Comparison of ENCODE assay signal across 18 mouse cellular contexts in the genomic region with DNA sequence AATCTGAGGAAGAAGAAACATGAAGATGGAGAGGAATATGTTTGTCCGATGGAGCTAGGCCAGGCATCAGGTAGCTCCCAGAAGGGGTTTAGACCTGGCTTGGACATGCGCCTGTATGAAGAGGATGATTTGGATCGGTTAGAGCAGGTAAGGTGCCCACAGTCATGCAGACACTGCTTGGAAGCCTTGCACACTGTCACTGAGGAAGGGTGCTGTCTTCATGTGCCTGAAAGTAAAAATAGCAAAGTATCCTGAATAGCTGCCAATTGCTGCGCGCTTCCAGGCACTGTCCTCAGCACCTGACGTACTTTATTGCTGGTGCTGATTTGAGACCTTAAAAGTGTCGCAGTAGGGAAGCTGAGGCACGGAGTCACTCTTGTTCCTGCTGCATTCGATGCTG. TPM values are rescaled to one million over a fixed set of nuclear protein-coding genes. Genes with fewer than 3 reads are reported as not detected.
A peak's percentile ranks its signal among the peaks of the same experiment; 100 is the strongest.
DNase-seq lines count a peak whose midpoint lies in the region; ATAC-seq and TF ChIP-seq lines count a peak whose summit lies in the region.
"Had no signal": no experiment of that assay in that cellular context is flagged by ENCODE, and none has a peak within 500 bp of the region (broad histone marks: within the 10 kb centered on the region; RNA-seq: fewer than 3 reads in every experiment).

No protein-coding gene starts in this region.

- H3K9ac ChIP-seq in heart, adult 2 months (ENCODE audit: low read depth, low read length), result no peak overlapping the region
- no peak overlapping the region for H3K9ac ChIP-seq in heart, embryonic 11.5 days (ENCODE audit: low read depth, low read length)
- no peak overlapping the region for H3K9ac ChIP-seq in heart, postnatal 0 days (replicated peaks; ENCODE audit: low read depth, low read length)
- H3K9ac ChIP-seq: forebrain, embryonic 12.5 days; heart, embryonic 15.5 days; hindbrain, embryonic 14.5 days; limb, embryonic 13.5 days; liver, embryonic 15.5 days had no signal

- H3K4me2 ChIP-seq in heart, embryonic 11.5 days, result no peak overlapping the region
- no peak overlapping the region for H3K4me2 ChIP-seq in heart, postnatal 0 days (ENCODE audit: low read depth, low read length)
- H3K4me2 ChIP-seq: forebrain, embryonic 12.5 days; heart, embryonic 15.5 days; hindbrain, embryonic 14.5 days; limb, embryonic 13.5 days; liver, embryonic 15.5 days had no signal

- H3K4me3 ChIP-seq in heart, adult 2 months, result no peak overlapping the region
- H3K4me3 ChIP-seq in heart, embryonic 11.5 days (ENCODE audit: low read depth, low read length), result no peak overlapping the region
- no peak overlapping the region for H3K4me3 ChIP-seq in heart, postnatal 0 days (ENCODE audit: low read depth, low read length)
- H3K4me3 ChIP-seq: forebrain, embryonic 12.5 days; heart, embryonic 15.5 days; limb, embryonic 13.5 days; liver, embryonic 15.5 days had no signal

- no peak for TF ChIP-seq CTCF in heart, adult 2 months (IDR thresholded peaks at IDR 0.05)
- no peak for TF ChIP-seq CTCF in heart, postnatal 0 days (IDR thresholded peaks at IDR 0.05; ENCODE audit: low read depth)

- no peaks in the 10 kb centered on the region for H3K79me2 ChIP-seq in heart, adult 2 months (replicated peaks; ENCODE audit: control insufficient read depth, insufficient read depth, low read length)

- peak; percentile 39 for TF ChIP-seq POLR2A in heart, adult 2 months (IDR thresholded peaks at IDR 0.05; ENCODE audit: insufficient read depth, low read depth, low read length)

- no peaks in the 10 kb centered on the region for H3K9me3 ChIP-seq in heart, embryonic 11.5 days (replicated peaks; ENCODE audit: control insufficient read depth, low read length)
- no peaks in the 10 kb centered on the region for H3K9me3 ChIP-seq in heart, postnatal 0 days (replicated peaks; ENCODE audit: control insufficient read depth, low read length)
- H3K9me3 ChIP-seq: forebrain, embryonic 12.5 days; heart, embryonic 15.5 days; limb, embryonic 13.5 days; liver, embryonic 15.5 days had no signal

- intact Hi-C loops in heart, adult 2 months (cut with DNase I), result no loop called here

- DNase-seq in heart, adult 2 months, result peak; percentile 30 to 55
- DNase-seq in cerebellum, adult 11-12 months, result peak; percentile 60
- DNase-seq in cerebellum, adult 8-10 months, result peak; percentile 55
- peak; percentile 26 for DNase-seq in heart, postnatal 0 days (ENCODE audit: low spot score)
- no peak for DNase-seq in thymus, adult 18-20 months
- DNase-seq in ovary, postnatal 36 days (ENCODE audit: low spot score), result no peak
- DNase-seq: adrenal gland, postnatal 25 days; kidney, adult 11 months; kidney, postnatal 14 days; lung, postnatal 14 days; thymus, postnatal 25 days had no signal

- peak; percentile 31; the same call in 1 of the 2 replicates for TF ChIP-seq EP300 in heart, adult 2 months (IDR thresholded peaks at IDR 0.05; ENCODE audit: insufficient read depth, low read depth, low read length)
- no peak for TF ChIP-seq EP300 in heart, postnatal 0 days (IDR thresholded peaks at IDR 0.05; ENCODE audit: low read depth)

- no peak for ATAC-seq in heart, embryonic 11.5 days (replicated peaks; ENCODE audit: insufficient number of reproducible peaks, low FRiP score, low TSS enrichment)
- no peak for ATAC-seq in heart, postnatal 0 days (ENCODE audit: insufficient read depth, low read depth)

- H3K27ac ChIP-seq in heart, adult 2 months, result peak overlapping the region; percentile 40
- H3K27ac ChIP-seq in heart, embryonic 11.5 days (ENCODE audit: low read depth, low read length), result no peak overlapping the region
- no peak overlapping the region for H3K27ac ChIP-seq in heart, postnatal 0 days (ENCODE audit: low read depth)
- H3K27ac ChIP-seq: forebrain, embryonic 12.5 days; heart, embryonic 15.5 days; hindbrain, embryonic 14.5 days; limb, embryonic 13.5 days; liver, embryonic 15.5 days; stomach, postnatal 0 days had no signal

- H3K4me1 ChIP-seq in heart, adult 2 months (ENCODE audit: control insufficient read depth, insufficient read depth, low read length), result no peaks in the 10 kb centered on the region
- H3K4me1 ChIP-seq in heart, embryonic 11.5 days (ENCODE audit: control insufficient read depth, insufficient read depth, low read length), result no peaks in the 10 kb centered on the region
- peaks cover 8% of the 10 kb centered on the region; the same call in 1 of the 2 replicates for H3K4me1 ChIP-seq in heart, postnatal 0 days (ENCODE audit: control insufficient read depth, insufficient read depth)
- H3K4me1 ChIP-seq: forebrain, embryonic 12.5 days; limb, embryonic 13.5 days; liver, embryonic 15.5 days had no signal

- H3K36me3 ChIP-seq in heart, adult 2 months (ENCODE audit: control insufficient read depth, insufficient read depth, low read length), result peaks cover 2% of the 10 kb centered on the region; the same call in 1 of the 2 replicates
- H3K36me3 ChIP-seq in heart, embryonic 11.5 days (ENCODE audit: control insufficient read depth, insufficient read depth, low read length), result peaks cover 21% of the 10 kb centered on the region
- H3K36me3 ChIP-seq in heart, postnatal 0 days (replicated peaks; ENCODE audit: control insufficient read depth, insufficient read depth, low read length), result peaks cover 73% of the 10 kb centered on the region
- H3K36me3 ChIP-seq: forebrain, embryonic 12.5 days had no signal

- H3K27me3 ChIP-seq in heart, adult 2 months (ENCODE audit: control insufficient read depth, insufficient read depth, low read length), result no peaks in the 10 kb centered on the region
- no peaks in the 10 kb centered on the region for H3K27me3 ChIP-seq in heart, embryonic 11.5 days (ENCODE audit: control insufficient read depth, insufficient read depth, low read length)
- no peaks in the 10 kb centered on the region for H3K27me3 ChIP-seq in heart, postnatal 0 days (ENCODE audit: control insufficient read depth, insufficient read depth, low read length)
- H3K27me3 ChIP-seq: forebrain, embryonic 12.5 days; heart, embryonic 15.5 days; limb, embryonic 13.5 days; liver, embryonic 15.5 days had no signal

- WGBS in heart, adult 2 months, result 78% methylated on average over 9 of the region's 9 CpGs
- WGBS in heart, embryonic 11.5 days (ENCODE audit: insufficient replicate concordance), result 79% methylated on average over 9 of the region's 9 CpGs
- 55% methylated on average over 9 of the region's 9 CpGs for WGBS in heart, postnatal 0 days

RNA-seq across cellular contexts. Expression of gene Rep15, which starts 2.8 kb away (rescaled TPM):
- total RNA-seq in heart, adult 2 months (2021), result under 1 TPM; 0.86 to 0.96 TPM
- polyA plus RNA-seq in heart, adult 2 months (2012; rRNA removed), result 0.12 and 0.56 TPM in 2 replicates
- polyA plus RNA-seq in heart, embryonic 11.5 days (2014; fragmentation: Nextera tagmentation; extraction: Ambion mirVana), result 1.1 and 1.3 TPM in 2 replicates
- total RNA-seq in heart, postnatal 0 days (2014; rRNA removed; ENCODE audit: low replicate concordance), result 0.97 TPM in 1 of 2 replicates, not detected in the other
- 0.21 and 0.48 TPM in 2 replicates for polyA plus RNA-seq in heart, postnatal 0 days (2015; fragmentation: Nextera tagmentation; extraction: Ambion mirVana)

RNA-seq across cellular contexts. Expression of gene Mrps35, which starts 13.0 kb away (rescaled TPM):
- total RNA-seq in heart, adult 2 months (2021), result 100 to 1,000 TPM; 168 to 170 TPM
- 28.7 and 38.2 TPM in 2 replicates for polyA plus RNA-seq in heart, adult 2 months (2012; rRNA removed)
- 128 and 135 TPM in 2 replicates for polyA plus RNA-seq in heart, embryonic 11.5 days (2014; fragmentation: Nextera tagmentation; extraction: Ambion mirVana)
- 17.6 and 24.2 TPM in 2 replicates for total RNA-seq in heart, postnatal 0 days (2014; rRNA removed; ENCODE audit: low replicate concordance)
- 196 and 197 TPM in 2 replicates for polyA plus RNA-seq in heart, postnatal 0 days (2015; fragmentation: Nextera tagmentation; extraction: Ambion mirVana)

RNA-seq across cellular contexts. Expression of gene Mansc4, which starts 57.2 kb away (rescaled TPM):
- not detected for total RNA-seq in heart, adult 2 months (2021)
- not detected in 2 replicates for polyA plus RNA-seq in heart, adult 2 months (2012; rRNA removed)
- polyA plus RNA-seq in heart, embryonic 11.5 days (2014; fragmentation: Nextera tagmentation; extraction: Ambion mirVana), result 0.37 and 0.59 TPM in 2 replicates
- not detected in 2 replicates for total RNA-seq in heart, postnatal 0 days (2014; rRNA removed; ENCODE audit: low replicate concordance)
- 0.14 and 0.30 TPM in 2 replicates for polyA plus RNA-seq in heart, postnatal 0 days (2015; fragmentation: Nextera tagmentation; extraction: Ambion mirVana)
- total RNA-seq: adrenal gland, postnatal 25 days had no signal

Comparison
In these comparisons a context has a peak if more than half of its experiments do, and no peak if none do; other contexts are left out.
1. DNase-seq: peak in heart, adult 2 months (2 of 2), cerebellum, adult 11-12 months (single experiment), cerebellum, adult 8-10 months (single experiment) and heart, postnatal 0 days (single experiment); none in thymus, adult 18-20 months (0 of 2) and ovary, postnatal 36 days (single experiment).